Mouse (Mus musculus) forebrain, embryonic 15.5 days (tissue): ENCODE measurements around the gene Fzr1. TPM values are rescaled to one million over a fixed set of nuclear protein-coding genes. Genes with fewer than 3 reads are reported as not detected.

ENCODE experiments used
- ATAC-seq: fragments of 200-750 bp; cut with Nextera tagmentation; replicated peaks from 2 replicates; pipeline ENCODE4 v1.8.0; 2017; ENCODE audit warnings: mild to moderate bottlenecking, moderate TSS enrichment, moderate library complexity
- H3K27ac ChIP-seq: fragments of 300-500 bp; sonication (generic); replicated peaks from 2 replicates; pipeline ENCODE4 v1.5.1; 2015; ENCODE audit warnings: mild to moderate bottlenecking, inconsistent platforms
- H3K27me3 ChIP-seq: fragments of 300-500 bp; sonication (generic); 2 replicates; pipeline ENCODE4 v1.6.1; 2015; ENCODE audit warnings: inconsistent platforms
- H3K36me3 ChIP-seq: fragments of 300-500 bp; sonication (generic); 2 replicates; pipeline ENCODE4 v1.6.1; 2015; ENCODE audit warnings: mild to moderate bottlenecking, inconsistent platforms
- H3K4me1 ChIP-seq: fragments of 300-500 bp; sonication (generic); 2 replicates; pipeline ENCODE4 v1.6.1; 2015; ENCODE audit warnings: inconsistent platforms
- H3K4me2 ChIP-seq: fragments of 300-500 bp; sonication (generic); replicated peaks from 2 replicates; pipeline ENCODE4 v1.6.1; 2015; ENCODE audit warnings: mild to moderate bottlenecking, inconsistent platforms
- H3K4me3 ChIP-seq: fragments of 300-500 bp; sonication (generic); 2 replicates; pipeline ENCODE4 v1.5.1; 2015; ENCODE audit warnings: mild to moderate bottlenecking, inconsistent platforms
- H3K9ac ChIP-seq: fragments of 300-500 bp; sonication (generic); replicated peaks from 2 replicates; pipeline ENCODE4 v1.6.1; 2015; ENCODE audit warnings: mild to moderate bottlenecking, inconsistent platforms
- H3K9me3 ChIP-seq: fragments of 300-500 bp; sonication (generic); 2 replicates; pipeline ENCODE4 v1.6.1; 2016; ENCODE audit warnings: inconsistent platforms
- WGBS: fragments of 180-500 bp; shearing (Covaris S2); methylation state at CpG from one replicate; pipeline ENCODE4 v1.1.7; 2015; ENCODE audit warnings: mixed read lengths; 5-methylcytosine and 5-hydroxymethylcytosine counted together
- polyA plus RNA-seq: library from polyadenylated mRNA; unstranded; fragments of >200 nt; fragmentation: Nextera tagmentation; extraction: Ambion mirVana; gene quantifications from 2 replicates; pipeline ENCODE4 v1.2.1, GENCODE M21; 2015

Gene Fzr1
- polyA plus RNA-seq, 1 experiment from 2014 or later: 135 TPM

DNA sequence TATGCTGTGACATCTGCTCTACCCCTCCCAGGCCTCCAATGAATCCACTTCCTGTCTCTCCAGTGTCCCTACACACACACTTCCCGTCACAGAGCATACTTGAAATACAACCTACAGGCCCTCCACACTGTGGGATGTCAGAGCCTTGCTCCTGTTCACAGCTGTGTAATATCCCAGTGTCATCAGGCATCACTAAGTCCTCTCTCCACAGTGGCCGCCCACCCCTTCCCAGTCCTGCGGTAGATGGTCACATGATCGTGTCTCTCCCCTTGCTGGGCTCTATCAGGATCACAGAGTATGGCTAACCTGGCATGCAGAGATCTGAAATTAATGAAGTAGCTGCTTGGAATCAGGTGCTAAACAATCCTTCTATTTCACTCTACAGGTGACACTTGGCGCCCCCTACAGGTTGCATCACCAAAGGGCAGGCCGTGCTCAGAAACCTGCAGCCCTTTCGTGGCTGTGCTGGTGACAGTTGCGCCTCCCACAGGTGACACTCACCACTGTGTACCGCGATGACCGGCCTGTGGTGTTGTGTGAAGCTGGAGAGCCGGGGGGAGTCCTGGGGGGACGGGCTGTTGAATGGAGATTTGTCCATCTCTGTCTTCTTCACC is 27.4 kb upstream of the Fzr1 start:
- Histone ChIP-seq H3K9ac (no peak overlapping the region), H3K4me3 (no peak overlapping the region), H3K4me2 (no peak overlapping the region), H3K27me3 (peaks cover 10% of the 10 kb centered on the region; the same call in 1 of the 2 replicates), H3K4me1 (peaks cover 49% of the 10 kb centered on the region), H3K27ac (no peak overlapping the region), H3K36me3 (peaks cover 23% of the 10 kb centered on the region), H3K9me3 (no peaks in the 10 kb centered on the region)
- WGBS: 46% methylated on average over 13 of the region's 13 CpGs
- ATAC-seq: no peak

- ATAC-seq: no peak
- Histone ChIP-seq H3K4me1 (peaks cover 55% of the 10 kb centered on the region), H3K4me2 (no peak overlapping the region), H3K9me3 (no peaks in the 10 kb centered on the region), H3K27ac (no peak overlapping the region; the same call in 1 of the 2 replicates), H3K9ac (no peak overlapping the region), H3K4me3 (no peak overlapping the region), H3K27me3 (peaks cover 10% of the 10 kb centered on the region; the same call in 1 of the 2 replicates), H3K36me3 (peaks cover 27% of the 10 kb centered on the region)
- WGBS: 54% methylated on average over 18 of the region's 18 CpGs
These were observed 26.4 kb upstream of the Fzr1 start for GRCm38 (mm10) chr10:81404720-81405119.

- no peaks in the 10 kb centered on the region for H3K9me3 ChIP-seq
- no peak overlapping the region for H3K27ac ChIP-seq
- H3K9ac ChIP-seq: no peak overlapping the region
- 24% methylated on average over 9 of the region's 9 CpGs for WGBS
- H3K4me3 ChIP-seq: no peak overlapping the region
- no peak for ATAC-seq
- no peak overlapping the region for H3K4me2 ChIP-seq
- peaks cover 30% of the 10 kb centered on the region for H3K36me3 ChIP-seq
- peaks cover 59% of the 10 kb centered on the region for H3K4me1 ChIP-seq
- peaks cover 10% of the 10 kb centered on the region; the same call in 1 of the 2 replicates for H3K27me3 ChIP-seq
These were observed 25.8 kb upstream of the Fzr1 start for GRCm38 (mm10) chr10:81404082-81404481.

- Histone ChIP-seq H3K9me3 (no peaks in the 10 kb centered on the region), H3K9ac (no peak overlapping the region), H3K4me1 (peaks cover 57% of the 10 kb centered on the region), H3K27me3 (peaks cover 10% of the 10 kb centered on the region; the same call in 1 of the 2 replicates), H3K27ac (peak overlapping the region; percentile 79; the same call in 1 of the 2 replicates), H3K4me2 (no peak overlapping the region), H3K36me3 (peaks cover 30% of the 10 kb centered on the region), H3K4me3 (no peak overlapping the region)
- WGBS: 64% methylated on average over 10 of the region's 10 CpGs
- ATAC-seq: no peak
These were observed 25.2 kb upstream of the Fzr1 start for GRCm38 (mm10) chr10:81403511-81403910.

DNA sequence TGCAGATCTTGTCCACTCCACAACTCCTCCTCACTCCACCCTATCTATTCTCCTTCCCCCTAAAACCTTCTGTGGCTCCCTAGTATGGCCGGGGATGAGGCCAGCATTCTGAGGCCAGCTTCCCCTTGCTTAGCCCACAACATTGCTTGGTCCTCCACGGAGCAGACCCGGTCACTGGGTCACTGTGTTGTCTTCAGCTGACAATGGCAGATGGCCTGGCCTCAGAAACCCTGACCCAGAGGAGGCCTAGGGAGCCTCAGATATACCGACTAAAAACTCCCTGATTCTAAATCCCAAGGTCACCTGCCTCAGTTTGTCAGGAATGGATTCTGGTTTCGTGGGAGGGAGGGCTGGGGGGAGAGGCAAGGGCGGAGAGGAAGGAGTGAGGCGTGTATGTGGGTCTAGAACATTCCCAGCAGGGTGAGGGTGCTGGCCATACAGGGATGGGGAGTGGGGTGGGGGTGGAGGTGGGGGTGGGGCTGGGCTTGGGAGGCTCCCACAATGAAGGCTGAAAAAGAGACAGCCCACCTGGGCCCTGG is 24.0 kb upstream of the Fzr1 start:
- H3K4me1 ChIP-seq: peaks cover 46% of the 10 kb centered on the region
- peak overlapping the region; percentile 79 for H3K27ac ChIP-seq
- H3K4me2 ChIP-seq: peak overlapping the region; percentile 26; the same call in 1 of the 2 replicates

DNA sequence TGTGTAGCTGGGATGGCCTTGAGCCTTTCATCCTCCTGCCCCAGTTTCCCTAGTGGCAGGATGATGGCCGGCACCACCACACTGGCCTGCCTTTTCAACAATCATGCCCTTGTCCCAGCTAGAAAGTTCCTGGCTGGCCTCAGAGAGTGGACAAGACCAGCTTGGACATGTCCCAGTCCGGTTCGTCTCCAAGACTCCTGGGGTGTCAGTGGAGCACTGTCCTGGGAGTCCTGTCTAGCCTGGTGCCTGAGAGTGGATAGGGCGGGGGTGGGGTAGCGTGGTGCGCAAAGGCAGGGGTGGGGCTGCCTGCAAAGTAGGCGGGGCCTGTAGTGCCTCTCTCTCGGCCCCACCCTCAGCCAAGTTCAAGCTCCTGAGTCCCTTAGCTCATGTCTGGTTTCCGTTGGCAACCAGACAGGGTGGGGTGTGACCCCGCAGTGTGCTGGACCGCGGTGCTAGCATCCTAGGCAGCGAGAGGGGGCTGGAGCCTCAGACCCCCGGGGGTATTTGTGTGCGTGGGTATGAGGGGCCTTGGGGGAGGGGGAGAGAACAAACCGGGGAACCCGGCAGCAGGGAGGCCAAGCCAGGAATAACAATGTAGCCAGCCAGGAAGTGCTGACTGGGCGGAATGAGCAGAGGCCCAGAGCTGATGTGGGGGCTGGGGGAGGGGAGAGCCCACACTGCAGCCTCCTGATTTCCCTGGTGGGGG is 23.4 kb upstream of the Fzr1 start:
- H3K4me1 ChIP-seq: peaks cover 42% of the 10 kb centered on the region
- 0 out of 2 replicates have a peak overlapping the region, but pooled peaks have one; percentile 7 for H3K9ac ChIP-seq
- peak overlapping the region; percentile 79 for H3K27ac ChIP-seq
- WGBS: 6% methylated on average over 18 of the region's 18 CpGs
- ATAC-seq: peak; percentile 53
- no peaks in the 10 kb centered on the region for H3K9me3 ChIP-seq
- peaks cover 7% of the 10 kb centered on the region; the same call in 1 of the 2 replicates for H3K27me3 ChIP-seq
- peaks cover 19% of the 10 kb centered on the region; the same call in 1 of the 2 replicates for H3K36me3 ChIP-seq
- no peak overlapping the region for H3K4me3 ChIP-seq
- H3K4me2 ChIP-seq: peak overlapping the region; percentile 26

More for the DNA sequence above, 24.0 kb upstream of the Fzr1 start:
- Histone ChIP-seq H3K27me3 (peaks cover 7% of the 10 kb centered on the region; the same call in 1 of the 2 replicates), H3K9me3 (no peaks in the 10 kb centered on the region), H3K9ac (0 out of 2 replicates have a peak overlapping the region, but pooled peaks have one; percentile 7), H3K36me3 (peaks cover 23% of the 10 kb centered on the region), H3K4me3 (no peak overlapping the region)
- peak; percentile 25 for ATAC-seq
- 18% methylated on average over 7 of the region's 7 CpGs for WGBS

DNA sequence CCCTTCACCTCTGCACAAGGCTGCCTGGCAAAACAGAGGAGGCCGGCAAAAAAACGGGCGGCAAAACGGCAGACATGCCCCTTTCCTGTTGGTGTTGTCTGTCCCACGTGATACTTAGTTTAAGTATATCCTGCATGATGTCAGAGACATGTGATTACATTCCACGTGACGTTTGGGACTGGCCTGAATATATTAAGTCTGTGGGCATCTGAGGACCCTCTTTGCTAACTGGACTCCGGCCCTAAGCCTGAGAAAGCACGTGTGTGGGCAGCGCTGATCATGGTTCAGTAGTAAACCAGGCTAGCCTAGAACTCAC is 22.8 kb upstream of the Fzr1 start:
- H3K9ac ChIP-seq: no peak overlapping the region
- peak overlapping the region; percentile 26 for H3K4me3 ChIP-seq
- H3K27me3 ChIP-seq: peaks cover 7% of the 10 kb centered on the region; the same call in 1 of the 2 replicates
- peaks cover 48% of the 10 kb centered on the region for H3K4me1 ChIP-seq
- WGBS: 32% methylated on average over 10 of the region's 10 CpGs
- ATAC-seq: no peak
- peak overlapping the region; percentile 79 for H3K27ac ChIP-seq
- peak overlapping the region; percentile 43 for H3K4me2 ChIP-seq
- H3K36me3 ChIP-seq: peaks cover 17% of the 10 kb centered on the region; the same call in 1 of the 2 replicates
- H3K9me3 ChIP-seq: no peaks in the 10 kb centered on the region

- H3K27ac ChIP-seq: peak overlapping the region; percentile 79
- peaks cover 11% of the 10 kb centered on the region; the same call in 1 of the 2 replicates for H3K36me3 ChIP-seq
- H3K4me2 ChIP-seq: peak overlapping the region; percentile 43
- peaks cover 7% of the 10 kb centered on the region; the same call in 1 of the 2 replicates for H3K27me3 ChIP-seq
- peak overlapping the region; percentile 26 for H3K4me3 ChIP-seq
- no peak for ATAC-seq
- peaks cover 48% of the 10 kb centered on the region for H3K4me1 ChIP-seq
- 45% methylated on average over 21 of the region's 22 CpGs for WGBS
- no peaks in the 10 kb centered on the region for H3K9me3 ChIP-seq
- H3K9ac ChIP-seq: peak overlapping the region; percentile 34; the same call in 1 of the 2 replicates
These were observed 22.3 kb upstream of the Fzr1 start for GRCm38 (mm10) chr10:81400371-81401204.

GRCm38 (mm10) chr10:81399798-81400308 is 21.5 kb upstream of the Fzr1 start:
- Histone ChIP-seq H3K4me3 (0 out of 2 replicates have a peak overlapping the region, but pooled peaks have one; percentile 26), H3K9me3 (no peaks in the 10 kb centered on the region), H3K27me3 (peaks cover 6% of the 10 kb centered on the region; the same call in 1 of the 2 replicates), H3K4me2 (peak overlapping the region; percentile 43), H3K4me1 (peaks cover 48% of the 10 kb centered on the region), H3K36me3 (peaks cover 10% of the 10 kb centered on the region; the same call in 1 of the 2 replicates), H3K27ac (no peak overlapping the region; the same call in 1 of the 2 replicates), H3K9ac (no peak overlapping the region)
- WGBS: 82% methylated on average over 18 of the region's 18 CpGs
- ATAC-seq: no peak

GRCm38 (mm10) chr10:81399296-81399695 is 21.0 kb upstream of the Fzr1 start:
- 71% methylated on average over 5 of the region's 5 CpGs for WGBS
- Histone ChIP-seq H3K9ac (no peak overlapping the region), H3K27ac (no peak overlapping the region), H3K4me1 (peaks cover 48% of the 10 kb centered on the region), H3K4me2 (0 out of 2 replicates have a peak overlapping the region, but pooled peaks have one; percentile 43), H3K4me3 (no peak overlapping the region), H3K36me3 (peaks cover 7% of the 10 kb centered on the region; the same call in 1 of the 2 replicates), H3K9me3 (no peaks in the 10 kb centered on the region), H3K27me3 (peaks cover under 1% of the 10 kb centered on the region; the same call in 1 of the 2 replicates)
- no peak for ATAC-seq

- H3K27ac ChIP-seq: no peak overlapping the region; the same call in 1 of the 2 replicates
- peaks cover 42% of the 10 kb centered on the region for H3K4me1 ChIP-seq
- H3K4me3 ChIP-seq: no peak overlapping the region
- H3K27me3 ChIP-seq: no peaks in the 10 kb centered on the region
- 67% methylated on average over 5 of the region's 5 CpGs for WGBS
- no peak overlapping the region for H3K4me2 ChIP-seq
- ATAC-seq: no peak
- no peaks in the 10 kb centered on the region for H3K9me3 ChIP-seq
- peaks cover 7% of the 10 kb centered on the region; the same call in 1 of the 2 replicates for H3K36me3 ChIP-seq
- peak overlapping the region; percentile 21; the same call in 1 of the 2 replicates for H3K9ac ChIP-seq
These were observed 18.4 kb upstream of the Fzr1 start for GRCm38 (mm10) chr10:81396749-81397148.
